Mouse (Mus musculus) left cerebral cortex, adult 2 months (tissue): ENCODE data around the gene March1. TPM values are rescaled to one million over a fixed set of nuclear protein-coding genes. Genes with fewer than 3 reads are reported as not detected.
"Not testable (repeated sequence)": the region's sequence is repeated elsewhere in the genome, so short reads cannot be mapped to it uniquely, and the experiment has no call there.

Experiments used
- DNase-seq, 2 experiments: peaks; one replicate each; pipeline ENCODE4 v3.0.0; 2021 to 2022; ENCODE audit warnings: low spot score in 2 of 2, mixed read lengths in 1 of 2; ENCODE audit errors: extremely low spot score in 1 of 2
- H3K27ac ChIP-seq: fragments of 200-600 bp; 2 replicates; pipeline ENCODE4 v1.8.1; 2022
- H3K4me3 ChIP-seq: fragments of 200-600 bp; 2 replicates; pipeline ENCODE4 v1.8.1; 2022
- CTCF ChIP-seq: fragments of 200-600 bp; IDR thresholded peaks from 2 replicates; pipeline ENCODE4 v1.8.1; 2022; ENCODE audit warnings: antibody characterized with exemption, mild to moderate bottlenecking, moderate library complexity
- intact Hi-C: fragments of 180-260 bp; cut with DNase I; formaldehyde crosslinking; loops from one replicate; pipeline ENCODE4 v1.15.1; 2025
- total RNA-seq, 2 experiments: library from RNA; stranded (reverse); gene quantifications; 2 replicates each; pipeline ENCODE4 v1.2.3; 2021

Gene March1
- total RNA-seq, 2 experiments from 2014 or later, result 37.0 to 41.5 TPM

DNA sequence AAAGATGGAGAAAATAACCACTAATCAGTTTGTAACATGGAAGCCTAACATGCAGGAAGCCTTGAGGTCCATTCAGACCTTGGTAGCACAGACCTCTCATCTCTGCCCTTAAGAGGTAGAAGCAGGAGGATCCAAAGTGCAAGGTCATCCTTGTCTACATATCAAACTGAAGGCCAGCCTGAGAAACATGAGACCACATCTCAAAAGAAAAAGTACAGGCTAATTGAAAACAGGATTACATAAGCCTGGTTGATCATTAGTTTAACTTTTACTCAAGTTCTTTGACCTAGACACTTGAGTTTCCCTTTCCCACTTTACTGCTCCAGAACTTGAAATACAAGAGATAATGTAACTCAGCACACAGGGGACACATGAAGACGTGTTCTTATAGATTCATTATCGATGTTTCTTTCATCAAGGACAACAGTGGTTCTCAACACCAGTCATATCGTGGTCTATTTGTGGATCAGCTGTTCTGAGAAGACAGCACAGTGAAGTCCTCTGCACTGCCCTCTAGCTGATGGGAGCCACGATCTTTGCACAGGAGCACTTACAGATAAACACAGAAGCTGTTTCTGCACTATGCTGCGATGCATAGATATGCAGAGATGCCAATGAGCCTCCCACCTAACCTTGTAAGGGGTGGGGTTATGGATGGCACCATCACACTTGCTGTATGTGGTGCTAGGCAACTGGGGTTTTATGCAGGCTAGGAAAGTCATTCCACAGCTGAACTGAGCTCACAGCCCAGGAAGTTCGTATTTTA is 789.1 kb downstream of the March1 start:
- Histone ChIP-seq H3K4me3 (no peak overlapping the region), H3K27ac (no peak overlapping the region)
- intact Hi-C loops, result no loop called here
- no peak for TF ChIP-seq CTCF
- DNase-seq, result no peak

DNA sequence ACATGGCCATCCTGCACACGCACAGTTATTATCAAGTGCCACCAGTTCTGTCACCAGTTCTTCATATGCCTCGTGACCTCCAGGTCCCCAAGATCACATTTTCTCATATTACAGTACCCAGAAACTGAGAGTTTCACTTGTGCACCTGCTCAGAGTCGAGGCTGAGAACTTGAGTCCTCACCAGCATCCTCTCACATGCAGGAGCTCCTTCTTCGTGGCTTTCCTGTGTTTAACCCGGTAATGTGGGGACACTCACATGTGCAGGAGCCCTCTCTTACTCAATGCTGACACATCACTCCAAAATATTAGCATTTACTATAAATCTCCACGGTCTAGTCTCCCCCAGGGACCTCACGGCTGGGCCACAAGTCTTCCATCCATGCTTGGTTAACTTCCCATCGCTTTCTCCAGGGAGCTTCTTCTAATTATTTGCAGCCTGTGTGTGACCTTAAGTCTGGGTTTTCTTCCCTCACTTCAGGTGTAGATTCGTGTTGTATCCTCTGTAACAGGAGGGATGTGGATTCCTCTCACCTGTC is 792.4 kb downstream of the March1 start:
- Histone ChIP-seq H3K4me3 (no peak overlapping the region), H3K27ac (no peak overlapping the region)
- intact Hi-C loops, result no loop called here
- no peak for TF ChIP-seq CTCF
- no peak for DNase-seq

DNA sequence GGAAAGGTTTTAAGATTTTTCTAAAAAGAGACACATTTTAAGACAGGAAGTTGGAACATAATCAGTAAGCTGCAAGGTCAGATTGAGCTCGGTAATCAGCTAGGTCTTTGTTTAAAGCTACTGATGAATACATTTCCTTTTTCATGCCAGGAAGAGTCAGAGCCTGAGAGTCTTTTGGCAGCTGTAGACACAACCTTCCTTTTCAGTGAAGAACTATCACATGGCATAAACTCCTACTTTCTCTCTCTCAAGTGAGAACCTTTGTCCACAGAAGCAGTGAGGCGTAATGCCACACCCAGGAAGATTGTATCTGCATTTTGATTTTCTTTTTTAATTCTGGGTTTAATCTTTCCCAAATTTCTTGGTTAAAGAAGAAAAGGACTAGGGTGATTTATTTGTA is 795.4 kb downstream of the March1 start:
- DNase-seq, result no peak
- H3K27ac ChIP-seq, result no peak overlapping the region
- TF ChIP-seq CTCF, result no peak
- no peak overlapping the region for H3K4me3 ChIP-seq
- intact Hi-C loops, result no loop called here

DNA sequence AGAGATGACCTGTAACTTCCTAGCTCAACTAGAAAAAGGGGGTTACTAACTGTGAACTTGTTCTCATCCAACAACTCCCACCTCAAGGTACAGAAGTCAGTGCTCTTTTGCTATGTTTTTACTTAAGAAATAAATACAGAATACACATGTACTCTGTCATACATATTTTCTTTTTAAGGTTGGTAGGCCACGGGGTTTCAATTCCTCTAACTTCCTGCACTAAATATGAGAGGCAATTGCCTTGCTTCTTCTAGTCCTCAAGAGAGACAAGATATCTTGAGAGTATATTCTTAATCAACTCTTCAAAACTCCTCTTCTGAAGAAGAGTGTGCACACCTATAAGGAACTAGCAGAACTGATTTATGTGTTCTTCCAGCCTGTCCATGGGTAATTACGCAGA is 797.5 kb downstream of the March1 start:
- DNase-seq, result no peak
- TF ChIP-seq CTCF, result no peak
- intact Hi-C loops, result no loop called here
- Histone ChIP-seq H3K4me3 (no peak overlapping the region), H3K27ac (no peak overlapping the region)

DNA sequence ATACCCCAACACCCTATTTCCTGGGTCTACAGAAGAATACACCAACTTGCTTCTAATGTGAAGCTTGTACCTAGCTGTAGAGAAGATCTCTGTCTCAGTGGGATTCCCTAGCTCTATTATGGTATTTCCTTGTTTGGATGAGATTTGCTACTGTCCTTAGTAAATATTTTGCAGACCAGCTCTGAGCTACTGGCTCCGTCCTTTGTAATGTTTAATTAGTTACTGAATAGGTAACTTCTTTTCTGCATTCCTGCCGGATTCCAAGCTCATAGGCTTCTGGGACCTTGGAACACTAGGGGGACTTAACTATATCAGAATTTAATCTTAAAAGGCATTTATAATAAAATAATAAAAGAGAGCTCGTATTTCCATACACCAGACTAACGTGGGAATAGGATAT is 799.9 kb downstream of the March1 start:
- intact Hi-C loops, H3K27ac ChIP-seq, DNase-seq: not testable (repeated sequence)

DNA sequence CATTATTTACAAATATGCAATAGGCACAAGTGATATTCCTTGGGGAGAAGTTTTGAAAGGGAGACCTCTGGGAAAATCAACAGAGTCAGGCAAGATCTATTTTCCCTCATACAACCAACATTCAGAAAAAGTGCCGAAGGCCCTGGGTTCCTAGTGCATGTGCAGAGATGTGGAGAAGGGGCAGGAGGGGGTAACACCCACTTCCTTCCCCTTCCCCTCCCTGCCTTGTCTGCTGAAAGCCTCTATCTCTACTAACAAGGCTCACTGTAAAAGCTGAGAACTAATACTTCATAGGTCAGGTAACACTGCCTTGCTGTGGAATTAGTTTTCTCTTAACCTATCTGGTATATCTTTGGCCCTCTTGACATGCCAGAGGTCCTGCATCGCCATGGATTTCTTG is 812.9 kb downstream of the March1 start:
- DNase-seq, result no peak
- H3K4me3 ChIP-seq, result no peak overlapping the region
- TF ChIP-seq CTCF, result no peak
- intact Hi-C loops, result no loop called here
- no peak overlapping the region for H3K27ac ChIP-seq

More for the DNA sequence above, 799.9 kb downstream of the March1 start:
- not testable (repeated sequence) for H3K4me3 ChIP-seq

DNA sequence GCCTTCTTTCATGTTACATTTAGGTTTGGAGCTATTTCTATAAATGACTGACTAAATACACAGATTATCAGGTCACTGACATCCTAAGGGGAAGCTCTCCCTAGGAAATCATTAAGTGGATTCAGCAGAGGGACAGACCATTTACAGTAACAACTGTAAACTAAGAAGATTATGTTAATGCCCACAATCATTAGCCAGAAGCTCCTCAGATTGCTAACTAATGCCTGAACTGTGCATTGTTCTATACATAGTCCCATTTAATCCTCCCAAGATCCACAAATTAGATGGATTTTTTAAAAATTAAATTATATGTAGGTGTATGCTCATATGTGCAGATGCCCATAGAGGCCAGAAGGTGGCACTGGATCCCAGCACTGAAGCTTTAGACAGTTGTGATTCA is 815.9 kb downstream of the March1 start:
- intact Hi-C loops, result no loop called here
- DNase-seq, result no peak
- no peak overlapping the region for H3K4me3 ChIP-seq
- no peak; the same call in 1 of the 2 replicates for TF ChIP-seq CTCF
- H3K27ac ChIP-seq, result no peak overlapping the region

DNA sequence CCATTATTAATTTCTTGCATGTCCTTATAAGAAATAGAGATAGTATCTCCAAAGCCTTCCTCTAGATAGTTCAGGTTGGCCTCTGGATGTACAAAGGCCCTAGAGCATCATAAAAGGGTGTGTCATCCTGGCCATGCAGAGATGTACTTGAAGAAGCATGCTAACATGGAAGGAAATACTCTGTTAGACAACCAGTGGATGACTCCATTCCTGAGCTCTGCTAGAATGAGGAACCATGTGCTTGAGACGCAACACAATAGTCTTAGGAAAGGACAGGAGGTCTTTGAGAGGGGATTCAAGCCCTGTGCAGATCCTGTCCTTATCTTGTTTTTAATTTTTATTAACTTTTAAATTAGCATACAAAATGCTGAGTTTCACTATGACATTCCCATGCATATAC is 819.1 kb downstream of the March1 start:
- intact Hi-C loops, result no loop called here

DNA sequence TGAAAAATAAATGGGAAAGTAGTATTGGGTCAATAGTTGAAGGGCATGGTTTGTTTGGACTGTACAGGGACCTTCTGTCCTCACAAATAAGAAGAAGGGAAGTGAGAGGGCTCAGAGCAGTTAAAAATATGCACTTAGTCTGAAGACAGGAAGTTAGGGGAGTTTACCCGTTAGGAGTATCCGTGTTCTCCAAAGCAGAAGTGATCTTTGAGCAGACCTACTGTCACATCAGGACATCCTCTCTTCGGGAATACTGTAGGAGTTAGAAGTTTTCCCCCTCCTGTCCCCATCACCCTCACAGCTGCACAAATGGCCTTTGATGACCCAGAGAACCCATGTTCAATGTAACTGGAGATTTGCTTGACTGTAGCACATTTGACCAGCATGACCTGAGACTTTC is 820.2 kb downstream of the March1 start:
- H3K4me3 ChIP-seq, result no peak overlapping the region
- no peak for TF ChIP-seq CTCF
- no peak for DNase-seq
- intact Hi-C loops, result no loop called here
- no peak overlapping the region for H3K27ac ChIP-seq

More for the DNA sequence above, 819.1 kb downstream of the March1 start:
- Histone ChIP-seq H3K4me3 (no peak overlapping the region), H3K27ac (no peak overlapping the region)
- no peak for DNase-seq
- no peak for TF ChIP-seq CTCF

DNA sequence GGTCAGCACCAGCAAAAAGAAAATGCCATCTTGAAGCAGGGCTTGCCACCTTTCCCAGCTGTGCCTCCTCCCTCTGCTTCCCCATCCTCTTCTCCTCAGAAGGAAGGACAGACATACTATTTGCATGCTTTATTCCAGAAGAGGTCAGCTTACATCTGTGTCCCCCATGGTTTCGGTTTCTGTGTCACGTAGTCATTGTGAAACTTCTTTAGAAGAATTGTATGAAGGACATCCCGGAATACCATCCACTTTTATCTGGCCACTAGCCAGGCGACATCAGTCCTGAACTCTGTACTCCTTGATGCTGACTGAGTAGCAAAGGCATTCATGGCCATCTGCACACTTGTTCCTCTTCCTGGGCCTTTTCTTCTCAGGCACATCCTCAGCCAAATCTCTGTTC is 820.8 kb downstream of the March1 start:
- DNase-seq, result no peak
- intact Hi-C loops, result no loop called here
- Histone ChIP-seq H3K4me3 (no peak overlapping the region), H3K27ac (no peak overlapping the region)
- TF ChIP-seq CTCF, result no peak

DNA sequence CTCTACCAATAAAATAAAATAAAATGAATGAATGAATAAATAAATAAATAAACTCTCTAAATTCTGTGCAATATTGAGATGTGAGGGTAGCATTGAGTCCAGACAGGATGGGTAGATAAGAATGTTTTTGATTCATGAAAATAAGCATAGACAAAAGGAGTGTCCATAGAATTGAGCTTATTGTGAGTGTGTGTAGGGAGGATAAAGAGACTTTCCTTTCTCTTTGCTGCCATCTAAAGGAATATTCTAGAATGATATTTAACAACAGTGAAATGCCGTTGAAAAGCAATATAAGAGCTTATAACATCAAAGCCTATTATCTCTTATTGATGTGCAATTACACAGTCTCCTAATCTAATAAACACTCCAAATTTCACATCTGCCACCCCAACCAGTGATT is 823.4 kb downstream of the March1 start:
- Histone ChIP-seq H3K27ac (no peak overlapping the region), H3K4me3 (no peak overlapping the region)
- TF ChIP-seq CTCF, result peak; percentile 61
- no peak for DNase-seq
- intact Hi-C loops, result loop anchor here (2.0 to 10.0 kb wide), 3 partner anchors 826 to 1416 kb away; partner anchors contain the start of gene March1

DNA sequence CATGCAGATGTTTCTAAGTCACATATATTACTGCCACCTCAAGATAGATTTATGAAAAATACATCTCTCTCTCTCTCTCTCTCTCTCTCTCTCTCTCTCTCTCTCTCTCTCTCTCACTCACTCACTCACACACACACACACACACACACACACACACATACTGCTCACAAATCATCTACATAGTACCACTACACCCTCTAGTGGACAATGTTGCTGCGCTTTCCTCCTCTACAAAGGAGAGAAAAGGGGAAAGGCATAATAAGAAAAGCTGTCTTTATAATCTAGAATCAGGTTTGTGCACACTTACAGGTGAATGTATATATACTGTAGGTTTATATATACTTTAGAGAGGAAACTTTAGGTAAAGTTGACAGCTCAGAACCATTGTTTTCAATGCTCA is 825.1 kb downstream of the March1 start:
- H3K27ac ChIP-seq, result no peak overlapping the region
- no peak overlapping the region for H3K4me3 ChIP-seq
- peak; percentile 58 for TF ChIP-seq CTCF
- DNase-seq, result peak in 1 of 2 experiments; percentile 25
- intact Hi-C loops, result loop anchor here (2.0 to 10.0 kb wide), 4 partner anchors 120 to 1418 kb away; partner anchors contain the start of gene March1

DNA sequence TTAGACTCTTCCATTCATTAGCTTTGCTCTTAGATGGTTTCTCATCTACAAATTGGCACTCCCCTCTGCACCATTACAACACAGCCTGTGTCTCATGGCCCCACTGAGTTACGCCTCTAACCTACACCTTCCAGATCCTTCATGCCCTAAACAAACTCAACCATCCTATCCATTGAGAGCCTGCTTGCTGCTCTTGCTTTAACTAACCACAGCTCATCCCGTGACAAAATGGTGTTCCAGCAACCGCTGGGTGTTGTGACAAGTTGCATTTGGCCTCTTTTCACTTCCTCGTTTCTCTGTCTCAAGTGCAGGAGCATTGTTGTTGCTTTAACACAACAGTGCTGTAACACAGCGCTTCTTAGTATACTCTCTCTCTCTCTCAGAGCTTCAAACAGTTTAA is 826.4 kb downstream of the March1 start:
- intact Hi-C loops, result loop anchor here (10.0 kb wide), 2 partner anchors 829 to 1419 kb away; partner anchors contain the start of gene March1
- H3K27ac ChIP-seq, result no peak overlapping the region
- no peak for DNase-seq
- no peak overlapping the region for H3K4me3 ChIP-seq
- no peak for TF ChIP-seq CTCF
